Mouse (Mus musculus) midbrain, embryonic 12.5 days (tissue): ENCODE data around the gene Mreg. TPM values are rescaled to one million over a fixed set of nuclear protein-coding genes. Genes with fewer than 3 reads are reported as not detected.
A peak's percentile ranks its signal among the peaks of the same experiment; 100 is the strongest.

Source experiments
- ATAC-seq: fragments of 200-750 bp; cut with Nextera tagmentation; 2 replicates; pipeline ENCODE4 v1.8.0; 2017; ENCODE audit warnings: low read depth, moderate TSS enrichment, moderate library complexity; ENCODE audit not compliant: low FRiP score
- H3K27ac ChIP-seq: fragments of 300-500 bp; sonication (generic); replicated peaks from 2 replicates; pipeline ENCODE4 v1.5.1; 2016; ENCODE audit warnings: mild to moderate bottlenecking
- H3K27me3 ChIP-seq: fragments of 300-500 bp; sonication (generic); 2 replicates; pipeline ENCODE4 v1.6.1; 2016; ENCODE audit warnings: mild to moderate bottlenecking
- H3K36me3 ChIP-seq: fragments of 300-500 bp; sonication (generic); 2 replicates; pipeline ENCODE4 v1.6.1; 2016
- H3K4me1 ChIP-seq: fragments of 300-500 bp; sonication (generic); 2 replicates; pipeline ENCODE4 v1.6.1; 2016
- H3K4me2 ChIP-seq: fragments of 300-500 bp; sonication (generic); replicated peaks from 2 replicates; pipeline ENCODE4 v1.6.1; 2016; ENCODE audit warnings: mild to moderate bottlenecking, moderate library complexity
- H3K4me3 ChIP-seq: fragments of 300-500 bp; sonication (generic); 2 replicates; pipeline ENCODE4 v1.5.1; 2016; ENCODE audit warnings: mild to moderate bottlenecking
- H3K9ac ChIP-seq: fragments of 300-500 bp; sonication (generic); replicated peaks from 2 replicates; pipeline ENCODE4 v1.6.1; 2016; ENCODE audit warnings: mild to moderate bottlenecking, moderate library complexity
- H3K9me3 ChIP-seq: fragments of 300-500 bp; sonication (generic); 2 replicates; pipeline ENCODE4 v1.6.1; 2016; ENCODE audit warnings: mild to moderate bottlenecking
- WGBS: fragments of 180-500 bp; shearing (Covaris S2); methylation state at CpG from one replicate; pipeline ENCODE4 v1.1.7; 2016; 5-methylcytosine and 5-hydroxymethylcytosine counted together
- polyA plus RNA-seq: library from polyadenylated mRNA; unstranded; fragments of >200 nt; fragmentation: Nextera tagmentation; extraction: Ambion mirVana; gene quantifications from 2 replicates; pipeline ENCODE4 v1.2.1, GENCODE M21; 2016

Gene Mreg
- polyA plus RNA-seq, 1 experiment from 2014 or later = 3.1 TPM

DNA sequence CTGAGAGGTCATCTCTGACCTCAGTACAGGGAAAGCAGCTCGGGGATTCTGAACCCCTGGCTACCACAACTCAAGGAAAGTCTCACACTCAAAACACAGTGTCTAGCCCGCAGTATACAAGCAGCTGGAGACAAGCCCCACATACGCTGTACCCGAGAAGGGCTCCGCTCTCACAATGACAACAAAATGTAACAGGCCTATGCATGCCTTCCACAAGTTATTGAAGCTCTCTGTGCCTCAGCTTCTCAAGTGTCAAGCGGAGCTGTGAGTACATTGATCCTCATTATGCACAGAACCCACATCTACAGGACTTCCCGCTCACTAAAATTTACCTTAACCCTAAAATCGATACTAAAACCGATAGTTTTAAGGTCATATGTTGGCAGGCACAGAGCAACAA lies 8.9 kb downstream of the Mreg start:
- Histone ChIP-seq H3K27me3 (no peaks in the 10 kb centered on the region), H3K4me1 (0 out of 2 replicates have a peak, but pooled peaks cover 4% of the 10 kb centered on the region), H3K9ac (no peak overlapping the region), H3K36me3 (no peaks in the 10 kb centered on the region), H3K4me2 (no peak overlapping the region), H3K9me3 (no peaks in the 10 kb centered on the region), H3K4me3 (no peak overlapping the region), H3K27ac (no peak overlapping the region)
- 87% methylated on average over 9 of the region's 9 CpGs for WGBS
- ATAC-seq = no peak

DNA sequence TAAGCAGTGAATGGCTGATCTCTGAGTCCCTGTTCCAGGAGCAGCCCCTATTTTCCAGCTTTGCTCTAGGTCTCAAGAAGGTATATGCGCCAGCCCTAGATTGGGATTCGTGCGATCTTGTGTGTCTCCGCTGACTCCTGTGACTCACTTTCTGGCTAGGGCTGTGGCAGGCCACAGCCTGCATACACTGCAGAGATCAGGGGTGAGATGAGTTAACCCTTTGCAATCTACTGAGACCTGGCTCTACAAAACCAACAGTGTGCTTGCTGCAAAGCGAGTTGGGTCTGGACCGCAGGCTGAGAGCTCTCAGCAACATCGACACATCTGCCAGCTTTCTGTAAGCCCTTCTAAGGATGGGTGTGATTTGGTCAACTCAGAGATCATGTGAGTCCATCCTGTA lies 9.4 kb downstream of the Mreg start:
- no peaks in the 10 kb centered on the region for H3K36me3 ChIP-seq
- H3K9me3 ChIP-seq = no peaks in the 10 kb centered on the region
- H3K27me3 ChIP-seq = no peaks in the 10 kb centered on the region
- 94% methylated on average over 7 of the region's 7 CpGs for WGBS
- no peak overlapping the region for H3K27ac ChIP-seq
- 0 out of 2 replicates have a peak, but pooled peaks cover 7% of the 10 kb centered on the region for H3K4me1 ChIP-seq
- H3K4me3 ChIP-seq = no peak overlapping the region
- no peak overlapping the region for H3K9ac ChIP-seq
- H3K4me2 ChIP-seq = no peak overlapping the region
- no peak for ATAC-seq

DNA sequence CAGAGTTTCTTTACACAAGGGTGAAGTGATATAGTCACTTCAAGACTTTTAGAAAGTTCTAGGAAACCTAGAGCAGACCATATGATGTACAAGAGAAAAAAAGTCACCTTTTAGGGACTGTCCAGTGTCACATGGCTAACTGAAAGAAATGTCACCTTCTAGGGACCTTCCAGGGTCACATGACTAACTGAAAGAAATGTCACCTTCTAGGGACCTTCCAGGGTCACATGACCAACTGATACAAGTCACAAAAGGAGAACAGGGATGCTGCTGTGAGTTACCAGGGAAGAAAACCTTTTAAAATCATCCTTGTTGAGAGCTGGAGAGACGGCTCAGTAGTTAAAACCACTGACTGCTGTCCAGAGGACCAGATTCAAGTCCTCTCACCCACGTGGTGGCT lies 10.0 kb downstream of the Mreg start:
- 75% methylated on average over 2 of the region's 2 CpGs for WGBS
- H3K27me3 ChIP-seq = no peaks in the 10 kb centered on the region
- ATAC-seq = no peak
- H3K4me2 ChIP-seq = no peak overlapping the region
- no peaks in the 10 kb centered on the region for H3K9me3 ChIP-seq
- 0 out of 2 replicates have a peak, but pooled peaks cover 7% of the 10 kb centered on the region for H3K4me1 ChIP-seq
- H3K27ac ChIP-seq = no peak overlapping the region
- no peaks in the 10 kb centered on the region for H3K36me3 ChIP-seq
- H3K9ac ChIP-seq = no peak overlapping the region
- H3K4me3 ChIP-seq = no peak overlapping the region

DNA sequence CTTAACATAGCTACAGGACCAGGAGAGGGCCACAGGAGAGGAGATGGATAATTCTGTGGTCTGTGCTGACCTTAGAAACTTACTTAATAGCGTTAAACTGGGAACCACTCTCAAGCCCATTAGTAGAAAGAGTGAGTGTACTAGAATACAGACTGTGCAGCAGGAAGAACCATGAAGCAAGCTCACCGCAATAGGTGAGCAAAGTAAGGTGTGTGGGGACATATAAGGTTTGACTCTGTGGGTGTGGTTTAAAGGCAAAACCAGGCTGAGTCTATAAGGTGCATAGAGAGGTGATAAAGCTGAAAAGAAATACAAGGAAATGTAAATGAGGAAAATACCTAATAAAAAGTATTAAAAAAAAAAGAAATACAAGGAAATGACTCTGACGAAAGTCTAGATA lies 11.0 kb downstream of the Mreg start:
- H3K4me2 ChIP-seq = no peak overlapping the region
- no peaks in the 10 kb centered on the region for H3K36me3 ChIP-seq
- H3K9me3 ChIP-seq = no peaks in the 10 kb centered on the region
- H3K9ac ChIP-seq = no peak overlapping the region
- ATAC-seq = no peak
- H3K27ac ChIP-seq = no peak overlapping the region
- H3K4me1 ChIP-seq = 0 out of 2 replicates have a peak, but pooled peaks cover 7% of the 10 kb centered on the region
- H3K4me3 ChIP-seq = no peak overlapping the region
- 94% methylated on average over 3 of the region's 3 CpGs for WGBS
- no peaks in the 10 kb centered on the region for H3K27me3 ChIP-seq

DNA sequence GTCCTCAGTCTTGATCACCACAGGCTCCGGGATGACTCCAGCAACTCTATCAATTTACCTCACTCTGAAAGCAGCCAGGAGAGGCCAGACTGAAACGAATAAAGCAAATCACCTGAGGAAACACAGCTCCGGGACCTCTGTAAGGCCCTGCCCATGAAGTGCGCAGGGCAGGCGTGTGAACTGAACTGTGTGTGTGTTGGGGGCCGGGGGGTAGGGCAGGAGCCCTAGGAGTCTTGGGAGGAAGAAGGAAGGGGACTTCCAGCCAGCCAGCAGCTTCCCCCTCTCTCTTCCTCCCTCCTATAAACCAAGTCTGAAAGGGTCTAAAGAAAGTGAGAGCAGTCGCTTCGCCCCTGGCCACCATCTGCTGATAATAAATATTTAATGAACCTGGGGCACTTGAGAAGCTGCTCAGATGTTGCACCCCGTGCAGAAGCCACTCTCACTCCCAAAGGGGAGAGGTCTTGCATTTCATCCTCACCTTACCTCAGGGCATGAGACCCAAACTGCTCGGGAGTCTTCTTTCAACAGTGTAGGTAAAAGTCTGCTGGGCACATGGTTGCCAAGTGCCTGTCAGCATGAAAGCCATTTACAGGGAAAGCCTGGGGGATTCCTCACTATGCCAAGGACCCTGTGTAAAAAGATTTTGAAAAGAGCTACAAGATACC lies 13.8 kb downstream of the Mreg start:
- H3K9me3 ChIP-seq = no peaks in the 10 kb centered on the region
- peak; percentile 61 for ATAC-seq
- H3K27me3 ChIP-seq = no peaks in the 10 kb centered on the region
- H3K4me1 ChIP-seq = 0 out of 2 replicates have a peak, but pooled peaks cover 7% of the 10 kb centered on the region
- 0 out of 2 replicates have a peak overlapping the region, but pooled peaks have one; percentile 7 for H3K27ac ChIP-seq
- H3K4me3 ChIP-seq = no peak overlapping the region
- no peak overlapping the region for H3K9ac ChIP-seq
- 69% methylated on average over 10 of the region's 10 CpGs for WGBS
- no peak overlapping the region for H3K4me2 ChIP-seq
- no peaks in the 10 kb centered on the region for H3K36me3 ChIP-seq

DNA sequence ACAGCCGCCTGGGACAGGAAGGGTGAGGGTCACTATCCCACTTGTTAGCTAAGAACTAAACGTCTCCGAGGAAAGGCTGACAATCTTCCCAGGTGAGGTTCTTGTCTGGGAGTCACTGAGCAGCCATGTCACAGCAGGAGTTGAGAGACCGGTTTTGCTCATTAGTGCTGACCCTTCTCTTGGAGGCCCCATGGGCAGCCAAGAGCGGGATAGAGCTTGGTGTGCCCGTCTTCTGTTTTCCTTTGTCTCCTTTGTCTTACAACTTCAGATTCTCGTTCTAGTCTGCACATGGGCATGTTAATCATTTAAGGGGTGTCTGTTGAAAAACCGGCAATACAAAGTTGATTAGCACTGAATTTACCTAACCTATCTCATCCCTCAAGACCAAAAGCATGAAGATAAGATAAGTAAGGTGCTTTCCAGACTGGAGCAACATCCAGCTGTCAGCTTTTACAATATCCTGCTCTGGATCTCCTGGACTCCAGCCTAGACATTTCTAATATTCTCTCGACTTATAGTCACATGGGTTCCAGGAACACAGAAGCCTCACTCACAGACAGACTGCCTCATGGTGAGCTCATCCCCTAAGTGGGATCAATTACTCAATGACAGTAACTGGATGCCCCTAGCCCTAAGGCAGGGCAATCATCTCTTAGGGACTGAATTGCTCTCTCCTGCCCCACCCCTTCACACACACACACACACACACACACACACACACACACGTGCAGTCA lies 15.3 kb downstream of the Mreg start:
- Histone ChIP-seq H3K4me2 (no peak overlapping the region), H3K27me3 (no peaks in the 10 kb centered on the region), H3K9me3 (no peaks in the 10 kb centered on the region), H3K27ac (no peak overlapping the region), H3K4me1 (0 out of 2 replicates have a peak, but pooled peaks cover 7% of the 10 kb centered on the region), H3K4me3 (no peak overlapping the region), H3K36me3 (no peaks in the 10 kb centered on the region), H3K9ac (no peak overlapping the region)
- 82% methylated on average over 10 of the region's 10 CpGs for WGBS
- ATAC-seq = peak; percentile 41; the same call in 1 of the 2 replicates

DNA sequence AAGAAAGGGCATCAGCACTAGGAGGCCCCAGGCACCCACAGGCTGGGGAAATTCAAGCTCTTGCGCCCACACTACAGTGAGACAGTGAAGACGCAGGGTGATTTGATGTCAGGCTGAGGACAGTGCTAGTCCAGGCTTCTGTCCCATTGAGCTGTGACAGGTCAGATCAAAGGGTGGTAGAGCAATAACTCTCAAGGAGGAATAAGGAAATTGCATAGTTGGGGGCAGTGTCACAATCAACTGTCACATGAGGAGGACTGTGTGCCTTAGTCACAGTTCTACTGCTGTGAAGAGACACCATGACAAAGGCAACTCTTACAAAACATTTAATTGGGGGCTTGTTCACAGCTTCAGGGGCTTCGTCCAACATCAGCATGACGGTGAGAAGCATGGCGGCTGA lies 16.0 kb downstream of the Mreg start:
- Histone ChIP-seq H3K4me2 (no peak overlapping the region), H3K36me3 (no peaks in the 10 kb centered on the region), H3K4me3 (no peak overlapping the region), H3K27ac (no peak overlapping the region), H3K4me1 (0 out of 2 replicates have a peak, but pooled peaks cover 7% of the 10 kb centered on the region), H3K9me3 (no peaks in the 10 kb centered on the region), H3K27me3 (no peaks in the 10 kb centered on the region), H3K9ac (no peak overlapping the region)
- ATAC-seq = no peak
- 92% methylated on average over 5 of the region's 5 CpGs for WGBS

DNA sequence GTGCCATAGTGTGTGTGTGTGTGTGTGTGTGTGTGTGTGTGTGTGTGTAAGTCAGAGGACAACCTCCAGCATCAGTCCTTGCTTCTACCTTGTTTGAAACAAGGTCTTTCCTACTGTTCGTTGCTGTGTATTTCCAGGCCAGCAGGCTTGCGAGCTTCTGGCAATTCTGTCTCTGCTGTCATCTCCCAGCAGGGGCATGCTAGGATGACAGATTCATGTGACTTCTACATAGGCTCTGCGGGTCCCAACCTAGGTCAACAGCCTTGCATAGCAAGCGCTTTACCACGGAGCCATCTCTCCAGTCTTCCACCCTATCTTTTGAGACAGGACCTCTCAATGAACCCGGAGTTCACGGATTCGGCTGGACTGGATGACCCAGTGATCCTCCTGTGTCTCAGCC lies 20.7 kb downstream of the Mreg start:
- Histone ChIP-seq H3K27ac (no peak overlapping the region), H3K4me2 (no peak overlapping the region), H3K27me3 (no peaks in the 10 kb centered on the region), H3K4me3 (no peak overlapping the region), H3K9me3 (no peaks in the 10 kb centered on the region), H3K36me3 (no peaks in the 10 kb centered on the region), H3K9ac (no peak overlapping the region), H3K4me1 (no peaks in the 10 kb centered on the region)
- WGBS = 94% methylated on average over 8 of the region's 8 CpGs
- ATAC-seq = no peak

DNA sequence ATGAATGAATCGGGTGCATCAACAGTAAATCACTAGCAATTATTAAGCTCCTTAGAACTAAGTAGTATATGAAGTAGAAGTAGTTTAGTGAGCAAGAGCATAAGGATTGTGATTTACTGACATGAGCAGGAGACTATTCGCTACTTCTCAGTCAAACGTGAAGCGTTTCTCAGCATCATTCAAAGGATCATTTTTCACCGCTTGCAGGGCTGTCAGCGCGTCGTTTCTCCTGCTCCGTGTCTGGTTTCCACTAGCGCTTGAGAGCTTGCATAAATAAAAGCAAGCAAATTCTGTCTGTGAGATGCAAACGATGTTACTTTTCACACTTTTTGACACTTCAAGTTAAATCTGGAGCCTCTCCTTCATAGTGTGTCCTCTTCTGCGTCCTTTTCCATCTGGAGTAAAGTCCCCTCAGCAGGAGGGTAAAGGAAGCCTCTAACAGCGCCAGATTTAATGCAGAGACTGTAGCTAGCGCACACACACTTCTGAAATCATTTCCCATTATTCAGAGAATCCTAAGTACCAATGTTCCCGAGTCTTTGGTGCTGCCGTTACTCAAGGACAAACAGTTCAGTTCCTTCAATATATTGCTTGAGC lies 23.9 kb downstream of the Mreg start:
- no peak overlapping the region for H3K4me2 ChIP-seq
- no peak for ATAC-seq
- no peak overlapping the region for H3K27ac ChIP-seq
- no peak overlapping the region for H3K9ac ChIP-seq
- no peaks in the 10 kb centered on the region for H3K36me3 ChIP-seq
- 84% methylated on average over 16 of the region's 16 CpGs for WGBS
- no peak overlapping the region for H3K4me3 ChIP-seq
- H3K27me3 ChIP-seq = no peaks in the 10 kb centered on the region
- H3K9me3 ChIP-seq = no peaks in the 10 kb centered on the region
- peaks cover 3% of the 10 kb centered on the region for H3K4me1 ChIP-seq

DNA sequence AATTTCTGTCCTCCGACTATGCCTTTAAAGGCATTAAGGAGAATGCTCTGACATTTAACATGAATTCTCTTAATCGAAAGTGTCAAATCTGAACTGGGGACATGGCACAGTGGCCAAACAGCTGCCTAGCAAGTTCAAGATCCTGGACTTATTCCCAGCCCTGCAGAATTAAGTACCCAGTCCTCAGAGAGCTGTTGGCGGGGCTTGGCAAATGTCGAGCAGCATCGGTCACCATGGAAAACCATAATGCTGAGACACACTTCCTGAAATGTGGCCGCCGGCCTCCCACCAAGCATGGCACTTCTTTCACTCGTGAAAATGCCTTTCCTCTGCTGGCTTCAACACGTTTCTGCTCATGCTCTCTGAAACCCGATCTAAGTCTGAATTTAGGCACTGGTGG lies 24.6 kb downstream of the Mreg start:
- no peak overlapping the region for H3K27ac ChIP-seq
- H3K9ac ChIP-seq = no peak overlapping the region
- no peak overlapping the region for H3K4me3 ChIP-seq
- peaks cover 10% of the 10 kb centered on the region for H3K4me1 ChIP-seq
- H3K36me3 ChIP-seq = no peaks in the 10 kb centered on the region
- H3K9me3 ChIP-seq = no peaks in the 10 kb centered on the region
- WGBS = 78% methylated on average over 10 of the region's 10 CpGs
- no peak for ATAC-seq
- no peaks in the 10 kb centered on the region for H3K27me3 ChIP-seq
- no peak overlapping the region for H3K4me2 ChIP-seq

DNA sequence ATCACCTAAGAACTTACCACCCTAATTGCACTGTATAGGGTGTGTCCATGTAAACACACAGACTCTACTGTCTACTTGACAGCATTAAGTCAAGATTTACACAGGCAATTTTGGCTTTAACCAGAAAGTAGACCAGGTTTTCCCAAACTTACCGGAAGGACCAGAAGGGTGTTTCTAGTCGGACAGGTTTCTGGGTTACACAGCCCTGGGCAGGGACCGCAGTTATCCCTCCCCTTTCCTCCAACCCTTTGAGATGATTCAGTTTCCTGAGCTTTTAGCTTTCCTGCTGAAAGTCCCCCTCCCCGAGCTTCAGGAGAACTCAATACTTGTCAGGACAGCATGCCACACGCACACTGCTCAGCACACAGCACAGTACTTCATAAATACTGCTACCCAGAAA lies 26.0 kb downstream of the Mreg start:
- Histone ChIP-seq H3K27ac (no peak overlapping the region), H3K4me3 (no peak overlapping the region), H3K4me1 (peaks cover 12% of the 10 kb centered on the region), H3K9me3 (no peaks in the 10 kb centered on the region), H3K9ac (no peak overlapping the region), H3K27me3 (no peaks in the 10 kb centered on the region), H3K36me3 (no peaks in the 10 kb centered on the region), H3K4me2 (no peak overlapping the region)
- no peak for ATAC-seq
- 82% methylated on average over 5 of the region's 5 CpGs for WGBS

DNA sequence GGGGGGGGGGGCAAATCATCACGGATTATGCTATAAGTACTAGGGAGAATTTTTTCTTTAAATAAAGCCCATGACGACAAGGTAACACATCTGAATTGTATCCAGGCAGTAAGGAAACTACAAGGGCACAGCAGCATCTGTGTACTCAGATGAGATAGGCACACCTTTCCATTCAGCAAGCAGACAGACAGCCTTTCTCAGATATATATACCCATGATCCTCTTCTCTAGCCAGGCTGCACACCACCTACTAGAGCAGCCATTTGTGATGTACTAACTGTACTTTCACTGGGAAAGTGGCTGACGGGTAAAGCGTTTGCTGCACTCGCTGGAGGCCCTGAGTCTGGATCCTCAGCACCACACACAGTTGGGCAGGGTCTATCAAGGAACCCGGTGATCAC lies 28.6 kb downstream of the Mreg start:
- Histone ChIP-seq H3K4me1 (peaks cover 12% of the 10 kb centered on the region), H3K9ac (no peak overlapping the region), H3K4me2 (peak overlapping the region; percentile 49), H3K9me3 (no peaks in the 10 kb centered on the region), H3K27me3 (no peaks in the 10 kb centered on the region; the same call in 1 of the 2 replicates), H3K36me3 (no peaks in the 10 kb centered on the region), H3K4me3 (peak overlapping the region; percentile 20; the same call in 1 of the 2 replicates), H3K27ac (no peak overlapping the region)
- WGBS = 53% methylated on average over 6 of the region's 6 CpGs
- ATAC-seq = peak; percentile 53
